Mouse (Mus musculus): ENCODE measurements at regions not wholly inside any gene's neighbourhood (a gene's known extent, or its start where the extent isn't known, plus 50 kb on each side); places are given as distances from the start of the nearest gene placed in this dataset.

DNA sequence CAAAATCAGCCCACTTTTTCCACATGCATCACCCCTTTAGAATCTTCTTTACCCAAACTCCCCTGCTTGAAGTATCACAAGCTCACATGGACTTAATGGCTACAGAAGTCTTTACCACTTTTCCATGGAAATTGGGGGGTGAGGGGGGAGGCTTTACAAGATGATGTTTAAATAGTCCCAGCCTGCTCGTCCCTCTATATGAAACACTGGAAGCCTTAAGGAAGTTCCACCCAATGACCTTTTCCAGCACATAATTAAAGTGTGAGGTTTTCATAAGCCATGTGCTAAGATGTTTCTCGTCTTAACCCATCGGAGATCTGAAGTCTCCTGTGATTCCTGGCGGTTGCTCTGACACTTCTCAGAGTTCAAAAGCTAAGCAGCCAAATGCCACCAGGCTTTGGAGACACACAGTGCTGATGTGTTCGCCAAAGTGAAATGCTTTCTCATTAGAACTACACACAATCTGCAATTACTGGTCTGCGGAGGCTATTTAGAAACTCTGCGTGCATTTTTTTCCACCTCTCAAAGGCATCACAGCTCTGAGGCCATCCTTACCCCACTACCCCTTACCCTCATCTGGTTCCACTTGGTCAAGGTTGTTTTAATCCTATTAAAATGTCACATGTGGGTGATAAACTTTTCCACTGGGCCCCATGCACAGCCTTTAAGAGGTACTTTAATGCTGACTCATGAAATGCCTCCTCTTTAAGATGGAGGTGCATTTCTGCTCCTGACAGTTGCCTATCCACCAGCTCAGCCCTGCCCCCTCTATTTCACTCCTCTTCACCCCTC lies 116.3 kb upstream of the Cd180 start:
- H3K9ac ChIP-seq (replicated peaks; ENCODE audit: low read depth): no peak overlapping the region
- no peak overlapping the region for H3K4me2 ChIP-seq (replicated peaks; ENCODE audit: low read depth, low read length)
- 67% methylated on average over 7 of the region's 7 CpGs for WGBS
- TF ChIP-seq CTCF (IDR thresholded peaks at IDR 0.05) (no peak), EP300 (IDR thresholded peaks at IDR 0.05) (no peak)
- no peak overlapping the region for H3K4me3 ChIP-seq (ENCODE audit: low read depth, low read length)
- H3K27me3 ChIP-seq (replicated peaks; ENCODE audit: insufficient read depth, low read length): no peaks in the 10 kb centered on the region
- H3K36me3 ChIP-seq (ENCODE audit: insufficient read depth, low read length): no peaks in the 10 kb centered on the region
- H3K9me3 ChIP-seq (ENCODE audit: low read length): no peaks in the 10 kb centered on the region
- DNase-seq (ENCODE audit: low spot score) (no peak), ATAC-seq (no peak)
- no peaks in the 10 kb centered on the region for H3K4me1 ChIP-seq (ENCODE audit: insufficient read depth, low read depth, low read length)
- H3K27ac ChIP-seq (ENCODE audit: low read length): no peak overlapping the region

DNA sequence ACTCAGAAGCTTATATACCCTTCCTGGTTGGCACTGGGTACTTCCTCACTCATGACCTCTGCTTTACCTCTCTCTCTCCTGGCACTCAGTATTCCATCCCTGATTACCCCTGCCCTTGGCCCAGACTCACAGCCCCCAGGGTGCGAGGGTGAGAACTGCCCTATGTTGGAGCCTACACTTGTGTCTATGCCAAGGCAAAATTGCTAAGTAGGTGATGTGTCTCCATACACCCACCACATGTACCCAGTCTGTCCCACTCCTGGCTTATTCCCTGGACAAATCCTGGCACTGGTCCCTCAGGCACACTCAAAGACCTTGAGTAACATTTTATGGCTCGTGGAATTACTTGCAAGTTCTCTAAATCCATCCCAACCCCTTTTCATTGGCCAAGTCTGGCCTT lies 114.5 kb upstream of the Cd180 start:
- DNase-seq (ENCODE audit: low spot score): peak; percentile 43
- Histone ChIP-seq H3K27me3 (replicated peaks; ENCODE audit: insufficient read depth, low read length) (no peaks in the 10 kb centered on the region), H3K9me3 (ENCODE audit: low read length) (no peaks in the 10 kb centered on the region), H3K27ac (ENCODE audit: low read length) (no peak overlapping the region), H3K9ac (replicated peaks; ENCODE audit: low read depth) (no peak overlapping the region), H3K4me3 (ENCODE audit: low read depth, low read length) (no peak overlapping the region), H3K36me3 (ENCODE audit: insufficient read depth, low read length) (no peaks in the 10 kb centered on the region), H3K4me2 (replicated peaks; ENCODE audit: low read depth, low read length) (no peak overlapping the region), H3K4me1 (ENCODE audit: insufficient read depth, low read depth, low read length) (no peaks in the 10 kb centered on the region)
- TF ChIP-seq EP300 (IDR thresholded peaks at IDR 0.05) (no peak), CTCF (IDR thresholded peaks at IDR 0.05) (no peak)
- peak; percentile 72 for ATAC-seq
- WGBS: 52% methylated on average over 2 of the region's 2 CpGs

DNA sequence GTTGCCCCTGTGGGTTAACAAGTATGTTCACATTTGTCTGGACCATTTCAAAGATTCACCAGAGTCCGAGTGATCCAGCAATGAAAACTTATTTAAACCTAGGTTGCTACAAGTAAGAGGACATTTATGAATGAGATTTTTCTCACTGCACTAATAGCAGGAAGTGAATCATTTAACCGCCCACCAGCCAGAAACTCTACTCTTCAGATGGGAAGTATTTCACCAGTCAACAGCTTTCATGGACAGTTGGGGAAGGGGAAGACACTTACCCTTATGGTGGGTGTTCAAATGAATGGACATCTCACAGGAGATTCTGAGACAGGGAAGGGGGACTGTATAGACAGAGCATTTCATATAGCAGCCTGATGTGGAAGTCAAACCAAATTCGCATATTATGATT lies 113.7 kb upstream of the Cd180 start:
- Histone ChIP-seq H3K27ac (ENCODE audit: low read length) (no peak overlapping the region), H3K36me3 (ENCODE audit: insufficient read depth, low read length) (no peaks in the 10 kb centered on the region), H3K9ac (replicated peaks; ENCODE audit: low read depth) (no peak overlapping the region), H3K27me3 (replicated peaks; ENCODE audit: insufficient read depth, low read length) (no peaks in the 10 kb centered on the region), H3K4me3 (ENCODE audit: low read depth, low read length) (no peak overlapping the region), H3K9me3 (ENCODE audit: low read length) (no peaks in the 10 kb centered on the region), H3K4me1 (ENCODE audit: insufficient read depth, low read depth, low read length) (no peaks in the 10 kb centered on the region), H3K4me2 (replicated peaks; ENCODE audit: low read depth, low read length) (no peak overlapping the region)
- DNase-seq (ENCODE audit: low spot score) (no peak), ATAC-seq (no peak)
- TF ChIP-seq CTCF (IDR thresholded peaks at IDR 0.05) (no peak), EP300 (IDR thresholded peaks at IDR 0.05) (no peak)
- WGBS: 80% methylated on average over 3 of the region's 3 CpGs

DNA sequence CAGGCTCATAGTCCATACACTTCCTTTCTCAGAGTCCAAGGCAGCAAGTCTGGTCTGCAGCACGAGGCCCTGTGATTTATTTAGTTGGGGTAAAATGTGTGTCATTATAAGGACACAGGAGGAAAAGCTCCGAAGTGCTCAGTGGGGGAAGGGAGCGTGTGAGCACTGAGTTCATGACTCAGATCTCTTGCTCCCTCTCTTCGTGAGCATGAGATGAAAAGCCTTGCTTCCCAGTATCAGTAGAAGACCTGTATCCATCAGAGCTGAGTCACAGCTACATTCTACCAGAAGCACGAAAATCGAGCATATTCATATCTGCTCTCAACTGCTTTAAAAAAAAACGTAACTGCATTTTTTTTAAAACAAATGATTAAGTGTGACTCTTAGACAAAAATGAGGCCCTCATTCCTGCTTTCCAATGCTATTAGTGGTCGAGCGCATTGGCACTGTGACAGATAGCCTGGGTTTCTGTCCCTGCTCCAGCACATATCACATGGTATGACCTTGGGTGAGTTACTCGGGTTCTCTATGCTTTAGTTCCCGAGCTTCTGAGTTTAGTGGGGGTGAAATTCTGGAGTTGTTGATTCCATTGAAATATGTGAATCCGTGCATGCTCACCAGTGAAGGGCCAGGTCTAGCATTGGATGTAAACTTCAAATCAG lies 109.2 kb upstream of the Cd180 start:
- ATAC-seq (peak; percentile 76), DNase-seq (ENCODE audit: low spot score) (peak; percentile 76)
- H3K4me2 ChIP-seq (replicated peaks; ENCODE audit: low read depth, low read length): no peak overlapping the region
- H3K27me3 ChIP-seq (replicated peaks; ENCODE audit: insufficient read depth, low read length): no peaks in the 10 kb centered on the region
- H3K9me3 ChIP-seq (ENCODE audit: low read length): no peaks in the 10 kb centered on the region
- 35% methylated on average over 12 of the region's 12 CpGs for WGBS
- no peak overlapping the region for H3K27ac ChIP-seq (ENCODE audit: low read length)
- TF ChIP-seq CTCF (IDR thresholded peaks at IDR 0.05) (no peak), EP300 (IDR thresholded peaks at IDR 0.05) (no peak)
- no peaks in the 10 kb centered on the region for H3K4me1 ChIP-seq (ENCODE audit: insufficient read depth, low read depth, low read length)
- H3K9ac ChIP-seq (replicated peaks; ENCODE audit: low read depth): no peak overlapping the region
- H3K4me3 ChIP-seq (ENCODE audit: low read depth, low read length): no peak overlapping the region
- no peaks in the 10 kb centered on the region for H3K36me3 ChIP-seq (ENCODE audit: insufficient read depth, low read length)

DNA sequence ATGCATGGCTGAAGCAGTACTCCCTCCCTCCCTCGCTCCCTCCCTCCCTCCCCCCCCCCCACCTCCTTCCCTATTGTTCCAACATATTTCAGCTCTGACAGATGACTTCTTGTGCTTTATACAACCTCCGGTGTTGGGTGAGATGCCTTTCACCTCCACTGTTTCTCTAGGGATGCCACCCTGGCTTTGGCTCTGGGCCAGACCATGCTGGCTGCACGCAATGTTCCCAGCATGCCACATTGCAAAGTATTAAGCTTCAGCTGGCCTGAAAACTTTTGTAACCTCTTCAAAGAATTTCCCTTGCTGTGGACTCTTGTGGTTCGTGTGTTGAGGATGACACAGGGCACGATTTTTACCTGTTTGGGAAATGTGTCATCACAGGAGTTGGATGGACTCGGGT lies 107.1 kb upstream of the Cd180 start:
- 48% methylated on average over 6 of the region's 6 CpGs for WGBS
- no peak for ATAC-seq

DNA sequence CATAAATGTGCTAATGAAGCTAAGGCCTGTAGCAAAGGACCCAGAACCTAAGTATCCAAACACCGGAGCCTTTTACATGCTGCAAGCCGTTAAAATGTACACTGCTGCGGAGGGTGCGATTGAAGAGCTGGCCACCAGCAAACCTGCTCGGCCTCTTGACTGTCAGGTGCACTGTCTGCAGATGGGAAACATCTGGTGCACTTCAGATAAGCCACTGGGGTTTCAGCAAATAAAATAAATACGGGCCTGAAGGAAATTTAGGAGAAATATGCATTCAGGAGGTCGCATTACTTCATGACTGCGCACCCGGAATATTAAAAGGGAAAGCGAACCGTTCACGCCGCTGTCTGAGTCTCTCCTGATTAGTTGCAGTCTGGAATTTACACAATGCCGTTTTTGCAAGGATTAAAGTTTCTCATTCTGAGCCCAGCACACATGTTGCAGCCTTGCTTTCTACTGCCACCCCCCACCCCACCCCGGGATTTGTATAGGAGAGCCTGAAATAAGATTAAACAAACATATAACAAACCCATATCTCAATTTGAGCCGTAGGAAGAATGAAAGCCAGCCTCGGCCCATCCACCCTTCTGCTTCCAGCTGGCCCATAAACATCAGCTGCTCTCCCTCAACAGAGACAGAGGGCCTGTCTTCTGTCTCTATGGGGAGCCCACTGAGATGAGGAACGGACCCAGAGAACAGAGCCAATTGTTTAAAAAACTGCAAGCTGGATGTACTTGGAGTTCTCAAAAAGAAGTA lies 103.5 kb upstream of the Cd180 start:
- Histone ChIP-seq H3K9me3 (ENCODE audit: low read length) (no peaks in the 10 kb centered on the region), H3K9ac (replicated peaks; ENCODE audit: low read depth) (no peak overlapping the region), H3K27me3 (replicated peaks; ENCODE audit: insufficient read depth, low read length) (no peaks in the 10 kb centered on the region), H3K4me3 (ENCODE audit: low read depth, low read length) (no peak overlapping the region), H3K4me2 (replicated peaks; ENCODE audit: low read depth, low read length) (peak overlapping the region; percentile 29; the same call in 1 of the 2 replicates), H3K4me1 (ENCODE audit: insufficient read depth, low read depth, low read length) (no peaks in the 10 kb centered on the region), H3K27ac (ENCODE audit: low read length) (peak overlapping the region; percentile 39), H3K36me3 (ENCODE audit: insufficient read depth, low read length) (no peaks in the 10 kb centered on the region)
- peak; percentile 72 for DNase-seq (ENCODE audit: low spot score)
- TF ChIP-seq EP300 (IDR thresholded peaks at IDR 0.05) (no peak), CTCF (IDR thresholded peaks at IDR 0.05) (no peak)
- 23% methylated on average over 18 of the region's 18 CpGs for WGBS
- peak; percentile 21 for ATAC-seq

More for the DNA sequence above, 107.1 kb upstream of the Cd180 start:
- Histone ChIP-seq H3K9ac (replicated peaks; ENCODE audit: low read depth) (no peak overlapping the region), H3K4me3 (ENCODE audit: low read depth, low read length) (no peak overlapping the region), H3K4me1 (ENCODE audit: insufficient read depth, low read depth, low read length) (no peaks in the 10 kb centered on the region), H3K9me3 (ENCODE audit: low read length) (no peaks in the 10 kb centered on the region), H3K27me3 (replicated peaks; ENCODE audit: insufficient read depth, low read length) (no peaks in the 10 kb centered on the region), H3K27ac (ENCODE audit: low read length) (no peak overlapping the region), H3K4me2 (replicated peaks; ENCODE audit: low read depth, low read length) (no peak overlapping the region), H3K36me3 (ENCODE audit: insufficient read depth, low read length) (no peaks in the 10 kb centered on the region)
- TF ChIP-seq CTCF (IDR thresholded peaks at IDR 0.05) (no peak), EP300 (IDR thresholded peaks at IDR 0.05) (no peak)
- DNase-seq (ENCODE audit: low spot score): no peak
